Mouse (Mus musculus): ENCODE results near the gene Wapl.

Wapl gene

DNA sequence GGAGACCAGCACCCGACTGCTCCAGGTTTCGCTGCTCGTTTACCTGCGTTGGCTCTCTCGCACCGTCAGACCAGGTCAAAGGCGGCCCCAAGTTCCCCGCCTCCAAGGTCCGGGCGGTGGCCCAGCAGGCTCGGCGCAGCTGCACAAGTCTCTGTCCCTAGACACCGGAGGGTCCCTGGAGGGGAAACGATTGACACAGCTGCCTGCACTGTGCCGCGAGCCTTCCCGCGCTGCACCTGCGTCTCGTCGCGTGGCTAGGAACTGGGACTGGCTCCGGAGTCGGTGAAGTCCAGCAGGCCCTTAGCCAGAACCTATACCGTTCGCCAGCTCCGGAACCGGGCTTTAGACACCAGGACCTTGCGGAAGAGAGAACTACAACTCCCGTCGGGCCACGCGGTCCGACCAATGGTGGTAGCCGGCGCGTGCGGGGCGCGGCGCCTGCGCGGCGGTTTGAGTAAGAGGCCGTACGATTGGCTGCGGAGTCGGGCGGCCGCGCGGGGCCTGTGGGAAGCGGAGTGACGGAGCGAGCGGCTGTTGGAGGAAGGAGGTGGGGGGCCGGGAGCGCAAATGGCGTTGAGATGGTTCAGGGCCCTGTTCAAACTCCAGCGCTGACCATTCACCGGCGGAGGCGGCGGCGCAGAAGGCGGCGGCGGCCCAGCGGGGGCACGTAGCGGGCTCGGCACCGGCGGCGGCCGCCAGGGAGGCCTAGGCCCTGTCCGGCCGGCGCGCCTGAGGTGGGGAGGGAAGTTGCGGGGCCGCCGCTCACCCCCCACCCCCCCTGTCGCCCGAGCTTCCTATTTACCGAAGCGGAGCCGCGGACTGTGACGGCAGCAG is at the start of gene Wapl:
Gene Wapl, plus strand, starts transcription at position 534 of the 834 bp plus-strand sequence.
- DNase-seq (ENCODE audit: low read depth, low spot score), result peak; percentile 95
- H3K27me3 ChIP-seq (ENCODE audit: control insufficient read depth, insufficient read depth, low read length, poor library complexity, severe bottlenecking), result no peaks in the 10 kb centered on the region; the same call in 1 of the 2 replicates
- H3K36me3 ChIP-seq (ENCODE audit: control insufficient read depth, insufficient read depth, low read length, poor library complexity, severe bottlenecking), result no peaks in the 10 kb centered on the region

DNA sequence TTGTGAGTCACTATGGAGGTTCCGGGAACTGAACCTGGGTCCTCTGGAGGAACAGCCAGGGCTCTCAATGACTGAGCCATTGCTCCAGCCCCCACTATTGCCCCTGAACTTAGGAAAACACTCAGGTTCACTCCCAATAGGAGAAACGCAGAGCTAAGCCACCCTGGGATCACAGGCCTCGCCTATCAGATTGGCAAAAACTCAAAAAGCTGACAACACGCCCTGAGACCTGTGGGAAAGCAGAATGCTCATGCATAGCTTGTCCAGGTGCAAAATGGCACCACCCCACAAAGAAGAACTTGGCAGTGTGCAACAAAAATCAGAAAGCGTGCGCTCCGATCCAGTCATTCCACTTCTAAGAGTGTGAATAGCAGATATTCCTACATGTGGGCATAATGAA is 46.9 kb upstream of the Wapl start:
- Histone ChIP-seq H3K27me3 (ENCODE audit: control insufficient read depth, insufficient read depth, low read length, poor library complexity, severe bottlenecking) (no peaks in the 10 kb centered on the region), H3K36me3 (ENCODE audit: control insufficient read depth, insufficient read depth, low read length, poor library complexity, severe bottlenecking) (no peaks in the 10 kb centered on the region)
- DNase-seq (ENCODE audit: low read depth, low spot score), result no peak

DNA sequence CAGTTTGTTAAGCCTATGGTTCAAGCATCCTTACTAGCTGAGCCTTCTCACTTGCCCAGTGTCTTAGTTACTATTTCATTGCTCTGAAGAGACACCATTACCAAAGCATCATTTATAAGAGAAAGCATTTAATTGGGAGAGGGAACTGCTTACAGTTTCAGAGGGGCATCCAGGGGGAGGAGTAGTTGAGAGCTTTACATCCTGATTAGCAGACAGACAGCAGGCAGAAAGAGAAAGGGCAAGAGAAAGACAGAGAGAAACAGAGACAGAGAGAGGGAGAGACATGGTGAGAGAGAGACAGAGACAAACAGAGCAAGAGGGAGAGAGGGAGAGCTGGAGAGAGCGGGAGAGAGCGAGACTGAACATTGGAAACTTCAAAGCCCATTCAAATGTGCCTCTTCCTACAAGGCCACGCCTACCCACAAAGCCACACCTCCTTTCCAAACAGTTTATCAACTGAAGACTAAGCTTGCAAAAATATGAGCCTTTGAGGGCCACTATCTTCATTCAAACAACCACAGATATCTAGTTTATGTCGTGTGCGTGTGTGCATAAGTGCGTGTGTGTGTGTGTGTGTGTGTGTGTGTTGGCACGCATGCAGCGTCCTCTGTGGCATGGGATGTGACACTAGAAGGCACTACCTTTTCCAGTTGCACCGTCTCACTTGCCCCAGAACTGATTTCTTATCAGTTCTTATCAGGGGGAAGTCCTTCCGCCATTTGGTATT is 40.8 kb upstream of the Wapl start:
- Histone ChIP-seq H3K27me3 (ENCODE audit: control insufficient read depth, insufficient read depth, low read length, poor library complexity, severe bottlenecking) (no peaks in the 10 kb centered on the region), H3K36me3 (ENCODE audit: control insufficient read depth, insufficient read depth, low read length, poor library complexity, severe bottlenecking) (no peaks in the 10 kb centered on the region)
- DNase-seq (ENCODE audit: low read depth, low spot score), result no peak

- no peaks in the 10 kb centered on the region for H3K27me3 ChIP-seq (ENCODE audit: control insufficient read depth, insufficient read depth, low read length, poor library complexity, severe bottlenecking)
- DNase-seq (ENCODE audit: low read depth, low spot score), result no peak
- no peaks in the 10 kb centered on the region for H3K36me3 ChIP-seq (ENCODE audit: control insufficient read depth, insufficient read depth, low read length, poor library complexity, severe bottlenecking)
Observed at GRCm38 (mm10) chr14:34635192-34635591, 38.5 kb upstream of the Wapl start.

DNA sequence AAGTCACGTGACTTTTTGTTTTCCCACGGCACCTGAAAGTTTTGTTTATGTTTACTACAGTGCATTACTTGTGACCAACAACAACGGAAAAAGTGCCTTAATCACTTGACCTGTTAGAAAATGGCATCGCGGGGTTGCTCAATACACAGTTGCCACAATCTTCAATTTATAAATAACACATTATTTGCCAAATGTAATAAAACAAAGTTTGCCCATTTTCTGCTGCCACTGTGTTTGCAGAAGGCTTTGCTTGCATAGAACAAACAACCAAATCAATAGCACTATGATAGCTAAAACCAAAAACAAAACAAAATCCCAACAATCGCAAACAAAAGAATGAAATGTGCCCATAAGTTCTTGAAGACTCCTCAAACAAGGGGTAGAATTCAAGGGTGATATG is 38.0 kb upstream of the Wapl start:
- DNase-seq (ENCODE audit: low read depth, low spot score), result no peak
- H3K27me3 ChIP-seq (ENCODE audit: control insufficient read depth, insufficient read depth, low read length, poor library complexity, severe bottlenecking), result no peaks in the 10 kb centered on the region
- H3K36me3 ChIP-seq (ENCODE audit: control insufficient read depth, insufficient read depth, low read length, poor library complexity, severe bottlenecking), result no peaks in the 10 kb centered on the region

GRCm38 (mm10) chr14:34644140-34644539 is 29.6 kb upstream of the Wapl start:
- DNase-seq (ENCODE audit: low read depth, low spot score), result no peak
- H3K27me3 ChIP-seq (ENCODE audit: control insufficient read depth, insufficient read depth, low read length, poor library complexity, severe bottlenecking), result no peaks in the 10 kb centered on the region

DNA sequence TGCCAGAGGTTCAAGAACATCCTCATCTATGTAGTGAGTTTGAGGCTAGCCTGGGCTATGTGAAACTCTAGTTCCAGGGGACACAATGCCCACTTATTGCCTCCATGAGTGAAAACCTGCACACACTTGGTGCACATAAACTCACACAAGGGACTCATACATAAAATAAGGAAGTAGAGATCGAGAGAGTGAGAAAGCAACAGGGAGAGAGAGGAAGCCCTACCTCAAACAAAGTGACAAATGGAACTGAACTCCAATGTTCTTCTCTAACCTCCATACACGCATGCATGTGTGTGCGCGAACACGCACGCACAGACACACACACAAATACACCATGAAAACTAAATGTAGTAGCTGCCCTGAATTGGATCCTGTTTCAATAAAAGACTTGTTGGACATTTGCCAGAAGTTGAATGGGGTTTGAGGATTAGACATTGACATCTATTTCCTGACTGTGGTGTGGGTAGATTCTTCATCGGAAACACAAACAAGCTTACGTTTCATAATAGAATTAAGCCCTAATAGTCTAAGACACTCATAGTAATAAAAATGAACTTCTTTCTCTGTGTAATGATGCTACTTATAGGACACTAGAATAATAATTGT is 25.8 kb upstream of the Wapl start:
- no peaks in the 10 kb centered on the region for H3K36me3 ChIP-seq (ENCODE audit: control insufficient read depth, insufficient read depth, low read length, poor library complexity, severe bottlenecking)
- H3K27me3 ChIP-seq (ENCODE audit: control insufficient read depth, insufficient read depth, low read length, poor library complexity, severe bottlenecking), result no peaks in the 10 kb centered on the region
- no peak for DNase-seq (ENCODE audit: low read depth, low spot score)

More at GRCm38 (mm10) chr14:34644140-34644539, 29.6 kb upstream of the Wapl start:
- no peaks in the 10 kb centered on the region for H3K36me3 ChIP-seq (ENCODE audit: control insufficient read depth, insufficient read depth, low read length, poor library complexity, severe bottlenecking)

GRCm38 (mm10) chr14:34657131-34657530 is 16.6 kb upstream of the Wapl start:
- Histone ChIP-seq H3K36me3 (ENCODE audit: control insufficient read depth, insufficient read depth, low read length, poor library complexity, severe bottlenecking) (no peaks in the 10 kb centered on the region), H3K27me3 (ENCODE audit: control insufficient read depth, insufficient read depth, low read length, poor library complexity, severe bottlenecking) (0 out of 2 replicates have a peak, but pooled peaks cover 1% of the 10 kb centered on the region)
- no peak for DNase-seq (ENCODE audit: low read depth, low spot score)

DNA sequence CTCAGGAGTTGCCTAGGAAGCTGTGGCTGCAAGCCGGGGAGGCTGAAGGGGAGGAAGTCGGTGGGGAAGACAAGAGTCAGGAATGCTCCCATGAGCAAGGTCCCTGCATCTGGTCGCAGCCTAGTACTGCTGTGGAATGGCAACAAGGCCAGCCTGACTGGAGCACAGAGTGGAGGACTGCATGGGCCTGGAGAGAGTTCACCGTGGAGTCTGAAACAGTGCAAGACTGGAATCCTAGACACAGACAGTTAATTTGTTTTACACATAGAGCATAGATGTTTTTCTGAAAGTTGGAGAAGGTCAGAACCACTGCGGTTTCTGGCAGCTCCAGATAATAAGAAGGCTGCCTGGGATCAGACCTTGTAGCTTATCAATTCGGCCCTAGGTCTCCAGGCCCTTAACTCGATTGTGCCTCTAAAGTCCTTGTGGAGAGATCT is 13.4 kb upstream of the Wapl start:
- no peak for DNase-seq (ENCODE audit: low read depth, low spot score)
- Histone ChIP-seq H3K36me3 (ENCODE audit: control insufficient read depth, insufficient read depth, low read length, poor library complexity, severe bottlenecking) (no peaks in the 10 kb centered on the region), H3K27me3 (ENCODE audit: control insufficient read depth, insufficient read depth, low read length, poor library complexity, severe bottlenecking) (peaks cover 3% of the 10 kb centered on the region)

DNA sequence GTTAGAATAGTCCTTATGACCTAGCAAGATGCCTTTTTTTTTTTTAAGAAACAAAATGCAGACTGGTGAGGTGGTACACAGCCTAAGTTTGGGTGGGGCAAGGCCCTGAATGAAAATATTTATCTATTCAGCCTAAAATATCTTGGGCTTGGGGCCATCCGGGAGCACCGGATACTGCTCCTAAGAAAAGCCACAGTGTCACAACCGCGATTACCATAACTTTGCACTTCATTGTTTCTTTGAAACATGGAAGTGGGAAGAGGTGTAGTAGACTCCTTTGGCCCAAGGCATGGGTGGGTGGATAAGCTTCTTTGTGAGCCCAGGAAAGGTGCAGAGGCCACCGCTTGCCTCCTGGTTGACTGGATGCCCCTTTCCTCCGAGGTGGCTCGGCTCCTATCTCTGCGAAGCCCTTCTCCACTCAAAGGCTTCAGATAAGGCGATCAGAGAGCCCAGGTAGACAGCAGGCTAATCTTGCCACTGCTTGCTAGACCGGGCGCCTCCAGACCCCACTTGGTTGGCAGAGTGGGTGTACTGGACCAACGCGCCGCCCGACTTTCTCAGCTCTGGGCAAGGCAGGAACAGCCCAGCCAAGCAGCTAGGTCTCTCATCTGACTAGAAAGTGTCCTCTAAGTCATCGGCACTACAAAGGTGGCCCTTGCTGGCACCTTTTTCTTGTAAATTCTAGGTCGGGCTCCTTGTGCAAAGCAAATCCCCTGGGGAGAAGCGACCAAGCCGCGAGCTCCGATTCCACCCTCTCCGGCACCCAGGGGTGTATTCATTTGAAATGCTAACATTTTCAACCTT is 12.7 kb upstream of the Wapl start:
- DNase-seq (ENCODE audit: low read depth, low spot score), result peak; percentile 11
- H3K27me3 ChIP-seq (ENCODE audit: control insufficient read depth, insufficient read depth, low read length, poor library complexity, severe bottlenecking), result peaks cover 3% of the 10 kb centered on the region

GRCm38 (mm10) chr14:34661621-34662477 is 11.9 kb upstream of the Wapl start:
- peaks cover 3% of the 10 kb centered on the region for H3K27me3 ChIP-seq (ENCODE audit: control insufficient read depth, insufficient read depth, low read length, poor library complexity, severe bottlenecking)
- DNase-seq (ENCODE audit: low read depth, low spot score), result peak; percentile 15
- no peaks in the 10 kb centered on the region for H3K36me3 ChIP-seq (ENCODE audit: control insufficient read depth, insufficient read depth, low read length, poor library complexity, severe bottlenecking)

More for the DNA sequence above, 12.7 kb upstream of the Wapl start:
- H3K36me3 ChIP-seq (ENCODE audit: control insufficient read depth, insufficient read depth, low read length, poor library complexity, severe bottlenecking), result no peaks in the 10 kb centered on the region

- no peaks in the 10 kb centered on the region for H3K36me3 ChIP-seq (ENCODE audit: control insufficient read depth, insufficient read depth, low read length, poor library complexity, severe bottlenecking)
- no peak for DNase-seq (ENCODE audit: low read depth, low spot score)
- H3K27me3 ChIP-seq (ENCODE audit: control insufficient read depth, insufficient read depth, low read length, poor library complexity, severe bottlenecking), result peaks cover 3% of the 10 kb centered on the region
Observed at GRCm38 (mm10) chr14:34662478-34662826, 11.3 kb upstream of the Wapl start.

DNA sequence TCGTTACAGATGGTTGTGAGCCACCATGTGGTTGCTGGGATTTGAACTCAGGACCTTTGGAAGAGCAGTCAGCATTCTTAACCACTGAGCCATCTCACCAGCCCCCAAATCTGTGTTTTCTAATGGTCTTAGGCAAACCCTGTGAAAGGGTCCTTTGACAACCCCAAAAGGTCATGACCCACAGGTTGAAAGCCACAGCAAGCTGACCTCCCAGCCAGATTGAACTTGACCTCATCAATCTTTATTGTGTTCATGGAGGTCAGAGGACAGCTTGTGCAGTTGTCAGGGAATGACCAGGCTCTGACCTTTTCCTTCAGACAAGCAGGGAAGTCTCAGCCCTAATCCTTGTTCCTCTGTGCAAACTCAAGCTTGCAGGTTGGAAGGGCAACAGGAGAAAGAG is 10.3 kb upstream of the Wapl start:
- no peaks in the 10 kb centered on the region for H3K36me3 ChIP-seq (ENCODE audit: control insufficient read depth, insufficient read depth, low read length, poor library complexity, severe bottlenecking)
- H3K27me3 ChIP-seq (ENCODE audit: control insufficient read depth, insufficient read depth, low read length, poor library complexity, severe bottlenecking), result peaks cover 4% of the 10 kb centered on the region
- no peak for DNase-seq (ENCODE audit: low read depth, low spot score)

DNA sequence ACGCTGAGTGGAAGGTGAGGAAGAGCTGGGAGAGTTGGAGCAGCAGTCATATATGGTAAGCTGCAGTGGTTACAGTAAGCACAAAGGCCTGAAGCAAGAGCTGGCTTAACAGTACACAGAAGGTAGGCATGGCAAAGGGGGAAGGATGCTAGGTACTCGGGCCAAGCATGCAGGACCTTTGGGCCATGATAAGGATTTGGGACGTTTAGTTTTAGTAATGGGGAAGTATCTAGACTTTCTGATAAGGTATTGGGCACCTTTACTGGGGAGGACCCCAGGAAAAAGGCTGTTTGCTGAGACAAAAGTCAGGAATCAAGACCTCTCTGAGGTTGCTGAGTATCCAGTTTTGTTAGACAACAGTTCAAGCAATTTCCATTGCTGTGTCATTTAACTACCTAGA is 4.6 kb upstream of the Wapl start:
- no peaks in the 10 kb centered on the region for H3K36me3 ChIP-seq (ENCODE audit: control insufficient read depth, insufficient read depth, low read length, poor library complexity, severe bottlenecking)
- peaks cover 1% of the 10 kb centered on the region; the same call in 1 of the 2 replicates for H3K27me3 ChIP-seq (ENCODE audit: control insufficient read depth, insufficient read depth, low read length, poor library complexity, severe bottlenecking)
- DNase-seq (ENCODE audit: low read depth, low spot score), result no peak

All from splenic B cell, adult 2 months (primary cell).